Mouse (Mus musculus): Measurements from ENCODE around the gene Usp38.

DNA sequence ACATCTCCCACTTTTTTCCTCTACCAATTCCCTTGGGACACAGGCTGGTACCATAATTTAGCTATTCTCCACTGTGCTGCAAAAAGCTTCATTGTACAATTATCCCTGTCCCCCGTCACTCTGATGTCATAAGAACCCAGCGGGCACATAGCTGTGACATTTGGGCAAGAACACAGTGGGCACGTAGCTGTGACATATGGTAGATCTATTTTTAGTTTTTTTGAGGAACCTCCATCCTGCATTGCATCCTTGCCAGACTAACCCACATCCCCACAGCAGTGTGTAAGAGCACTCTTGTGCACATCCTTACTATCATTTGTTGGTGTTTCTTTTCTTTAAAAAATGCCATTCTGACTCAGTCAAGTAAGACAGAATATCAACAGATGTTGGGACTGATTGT lies 71.0 kb downstream of the Usp38 start:
- TF ChIP-seq CTCF (IDR thresholded peaks at IDR 0.05; ENCODE audit: insufficient read depth, low read depth, low read length) (no peak), POLR2A (IDR thresholded peaks at IDR 0.05; ENCODE audit: insufficient read depth, low read depth, low read length) (no peak)
